Mouse (Mus musculus) liver, adult 2 months (tissue): ENCODE measurements at regions not wholly inside any gene's neighbourhood (a gene's known extent, or its start where the extent isn't known, plus 50 kb on each side); places are given as distances from the start of the nearest gene placed in this dataset.

Source experiments
- DNase-seq: peaks from one replicate; pipeline ENCODE4 v3.0.0-alpha.2; 2011; ENCODE audit warnings: low read depth, low spot score; ENCODE audit errors: extremely low read depth
- H3K27ac ChIP-seq: fragments of 200-500 bp; replicated peaks from 2 replicates; pipeline ENCODE4 v1.5.1; 2012; ENCODE audit warnings: low read depth, mild to moderate bottlenecking, control low read depth, inconsistent platforms, low read length; ENCODE audit not compliant: insufficient read depth
- H3K27me3 ChIP-seq: fragments of 200-500 bp; 2 replicates; pipeline ENCODE4 v1.6.1; 2012; ENCODE audit warnings: mild to moderate bottlenecking, moderate library complexity, low read length, inconsistent platforms; ENCODE audit not compliant: control insufficient read depth, insufficient read depth
- H3K36me3 ChIP-seq: fragments of 200-500 bp; 2 replicates; pipeline ENCODE4 v1.6.1; 2012; ENCODE audit warnings: low read length, inconsistent platforms; ENCODE audit not compliant: control insufficient read depth, insufficient read depth
- H3K4me1 ChIP-seq: fragments of 200-500 bp; 2 replicates; pipeline ENCODE4 v1.6.1; 2011; ENCODE audit warnings: low read length; ENCODE audit not compliant: control insufficient read depth, insufficient read depth
- H3K4me3 ChIP-seq: fragments of 200-500 bp; 2 replicates; pipeline ENCODE4 v1.5.1; 2011; ENCODE audit warnings: low read depth, mild to moderate bottlenecking, control low read depth, low read length, moderate library complexity; ENCODE audit not compliant: insufficient read depth
- H3K79me2 ChIP-seq: fragments of 200-500 bp; 2 replicates; pipeline ENCODE4 v1.6.1; 2012; ENCODE audit warnings: inconsistent platforms, mild to moderate bottlenecking, low read length, moderate library complexity; ENCODE audit not compliant: control insufficient read depth, insufficient read depth
- H3K9ac ChIP-seq: fragments of 200-500 bp; 2 replicates; pipeline ENCODE4 v1.6.1; 2012; ENCODE audit warnings: low read depth, mild to moderate bottlenecking, control low read depth, inconsistent platforms, low read length
- CTCF ChIP-seq: fragments of 200-500 bp; IDR thresholded peaks from 2 replicates; pipeline ENCODE4 v1.5.1; 2011; ENCODE audit warnings: low read depth, low read length, control low read depth
- POLR2A ChIP-seq: fragments of 200-500 bp; IDR thresholded peaks from 2 replicates; pipeline ENCODE4 v1.6.1; 2011; ENCODE audit warnings: low read length, control low read depth; ENCODE audit not compliant: insufficient read depth; ENCODE audit errors: extremely low read depth
- WGBS: fragments of 180-500 bp; shearing (Covaris S2); methylation state at CpG from one replicate; pipeline ENCODE4 v1.1.7; 2018; 5-methylcytosine and 5-hydroxymethylcytosine counted together

GRCm38 (mm10) chr1:39069086-39069655, 83.8 kb downstream of the Pdcl3 start:
- Histone ChIP-seq H3K9ac (no peak overlapping the region), H3K27me3 (peaks cover 7% of the 10 kb centered on the region; the same call in 1 of the 2 replicates), H3K4me3 (no peak overlapping the region), H3K36me3 (no peaks in the 10 kb centered on the region), H3K4me1 (peaks cover 22% of the 10 kb centered on the region), H3K27ac (no peak overlapping the region), H3K79me2 (no peaks in the 10 kb centered on the region)
- DNase-seq: no peak
- 84% methylated on average over 11 of the region's 11 CpGs for WGBS
- TF ChIP-seq CTCF (no peak), POLR2A (no peak)

GRCm38 (mm10) chr1:39069676-39070075, 84.3 kb downstream of the Pdcl3 start:
- Histone ChIP-seq H3K4me1 (peaks cover 22% of the 10 kb centered on the region), H3K36me3 (no peaks in the 10 kb centered on the region), H3K4me3 (no peak overlapping the region), H3K79me2 (no peaks in the 10 kb centered on the region), H3K27ac (no peak overlapping the region), H3K27me3 (peaks cover 5% of the 10 kb centered on the region; the same call in 1 of the 2 replicates), H3K9ac (no peak overlapping the region)
- WGBS: 74% methylated on average over 7 of the region's 7 CpGs
- DNase-seq: no peak
- TF ChIP-seq POLR2A: no peak
- no peak for TF ChIP-seq CTCF

- Histone ChIP-seq H3K4me1 (no peaks in the 10 kb centered on the region), H3K79me2 (no peaks in the 10 kb centered on the region), H3K9ac (no peak overlapping the region), H3K4me3 (no peak overlapping the region), H3K27ac (no peak overlapping the region), H3K27me3 (no peaks in the 10 kb centered on the region), H3K36me3 (no peaks in the 10 kb centered on the region)
- 85% methylated on average over 5 of the region's 5 CpGs for WGBS
- TF ChIP-seq POLR2A (no peak), CTCF (no peak)
- DNase-seq: no peak
Observed at GRCm38 (mm10) chr1:39075966-39076365, 90.6 kb downstream of the Pdcl3 start.

GRCm38 (mm10) chr1:39078584-39079315, 93.3 kb downstream of the Pdcl3 start:
- Histone ChIP-seq H3K36me3 (no peaks in the 10 kb centered on the region), H3K4me1 (no peaks in the 10 kb centered on the region), H3K9ac (no peak overlapping the region), H3K79me2 (no peaks in the 10 kb centered on the region), H3K27me3 (no peaks in the 10 kb centered on the region), H3K4me3 (no peak overlapping the region), H3K27ac (no peak overlapping the region)
- no peak for DNase-seq
- no peak for TF ChIP-seq POLR2A
- no peak for TF ChIP-seq CTCF
- WGBS: 84% methylated on average over 4 of the region's 4 CpGs

- H3K27ac ChIP-seq: no peak overlapping the region
- no peak overlapping the region for H3K9ac ChIP-seq
- H3K4me1 ChIP-seq: peaks cover 7% of the 10 kb centered on the region; the same call in 1 of the 2 replicates
- H3K36me3 ChIP-seq: no peaks in the 10 kb centered on the region
- 91% methylated on average over 7 of the region's 7 CpGs for WGBS
- TF ChIP-seq POLR2A (no peak), CTCF (no peak)
- no peak overlapping the region for H3K4me3 ChIP-seq
- DNase-seq: no peak
- H3K27me3 ChIP-seq: no peaks in the 10 kb centered on the region
- no peaks in the 10 kb centered on the region for H3K79me2 ChIP-seq
Observed at GRCm38 (mm10) chr1:39083911-39084826, 98.8 kb downstream of the Pdcl3 start.
